In the genomic region with DNA sequence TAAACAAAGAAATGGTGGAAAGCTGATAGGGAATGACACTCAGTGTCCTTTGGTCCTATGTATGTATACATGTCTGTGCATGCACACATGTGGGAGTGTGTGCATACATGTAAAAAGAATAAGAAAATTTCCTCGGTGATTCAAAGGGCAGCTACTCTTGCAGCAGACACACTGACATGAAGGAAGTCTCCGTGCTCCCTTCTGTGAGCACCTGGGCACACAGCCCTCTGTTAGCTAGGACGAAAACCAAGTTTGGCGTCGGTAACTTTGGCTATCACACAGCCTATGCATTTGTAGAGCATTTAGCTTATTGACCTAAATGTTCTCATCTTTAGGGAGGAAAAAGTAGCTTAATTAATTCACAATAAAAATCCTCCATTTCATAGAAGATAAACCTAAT, we compare ENCODE assay signal across 8 mouse cellular contexts.
DNase-seq lines count a peak whose midpoint lies in the region; ATAC-seq lines count a peak whose summit lies in the region.

No protein-coding gene starts in this region.

- H3K36me3 ChIP-seq in kidney, embryonic 15.5 days, result no peaks in the 10 kb centered on the region
- no peaks in the 10 kb centered on the region for H3K36me3 ChIP-seq in embryonic facial prominence, embryonic 13.5 days
- no peaks in the 10 kb centered on the region for H3K36me3 ChIP-seq in forebrain, embryonic 14.5 days (ENCODE audit: control insufficient read depth, insufficient read depth, low read length)
- no peaks in the 10 kb centered on the region for H3K36me3 ChIP-seq in midbrain, embryonic 13.5 days

- WGBS in kidney, embryonic 15.5 days, result 84% methylated on average over 5 of the region's 5 CpGs
- WGBS in embryonic facial prominence, embryonic 13.5 days, result 83% methylated on average over 5 of the region's 5 CpGs
- 75% methylated on average over 5 of the region's 5 CpGs for WGBS in forebrain, embryonic 14.5 days
- WGBS in midbrain, embryonic 13.5 days, result 78% methylated on average over 5 of the region's 5 CpGs

- H3K27ac ChIP-seq in kidney, embryonic 15.5 days, result no peak overlapping the region
- H3K27ac ChIP-seq in embryonic facial prominence, embryonic 13.5 days, result no peak overlapping the region
- H3K27ac ChIP-seq in forebrain, embryonic 14.5 days (ENCODE audit: low read depth, low read length), result no peak overlapping the region
- peak overlapping the region; percentile 80 for H3K27ac ChIP-seq in midbrain, embryonic 13.5 days

- H3K27me3 ChIP-seq in kidney, embryonic 15.5 days, result peaks cover 3% of the 10 kb centered on the region; the same call in 1 of the 2 replicates
- peaks cover 17% of the 10 kb centered on the region; the same call in 1 of the 2 replicates for H3K27me3 ChIP-seq in embryonic facial prominence, embryonic 13.5 days
- no peaks in the 10 kb centered on the region for H3K27me3 ChIP-seq in forebrain, embryonic 14.5 days (replicated peaks; ENCODE audit: control insufficient read depth, insufficient read depth, low read length)
- H3K27me3 ChIP-seq in midbrain, embryonic 13.5 days, result no peaks in the 10 kb centered on the region

- H3K4me3 ChIP-seq in kidney, embryonic 15.5 days (replicated peaks), result no peak overlapping the region
- H3K4me3 ChIP-seq in embryonic facial prominence, embryonic 13.5 days, result no peak overlapping the region
- peak overlapping the region; percentile 34 for H3K4me3 ChIP-seq in forebrain, embryonic 14.5 days (ENCODE audit: low read depth, low read length)
- H3K4me3 ChIP-seq in midbrain, embryonic 13.5 days (replicated peaks), result peak overlapping the region; percentile 42

- peak overlapping the region; percentile 72 for H3K4me2 ChIP-seq in kidney, embryonic 15.5 days
- peak overlapping the region; percentile 77 for H3K4me2 ChIP-seq in embryonic facial prominence, embryonic 13.5 days
- H3K4me2 ChIP-seq in forebrain, embryonic 14.5 days (ENCODE audit: low read length), result peak overlapping the region; percentile 79
- peak overlapping the region; percentile 64 for H3K4me2 ChIP-seq in midbrain, embryonic 13.5 days (replicated peaks)

- H3K9ac ChIP-seq in kidney, embryonic 15.5 days, result no peak overlapping the region
- H3K9ac ChIP-seq in embryonic facial prominence, embryonic 13.5 days, result no peak overlapping the region
- no peak overlapping the region for H3K9ac ChIP-seq in forebrain, embryonic 14.5 days (ENCODE audit: low read length)
- peak overlapping the region; percentile 59; the same call in 1 of the 2 replicates for H3K9ac ChIP-seq in midbrain, embryonic 13.5 days (replicated peaks)

- 0 out of 2 replicates have a peak, but pooled peaks cover 8% of the 10 kb centered on the region for H3K4me1 ChIP-seq in kidney, embryonic 15.5 days
- H3K4me1 ChIP-seq in embryonic facial prominence, embryonic 13.5 days, result peaks cover 10% of the 10 kb centered on the region
- no peaks in the 10 kb centered on the region for H3K4me1 ChIP-seq in forebrain, embryonic 14.5 days (ENCODE audit: control insufficient read depth, insufficient read depth, low read length)
- peaks cover 17% of the 10 kb centered on the region; the same call in 1 of the 2 replicates for H3K4me1 ChIP-seq in midbrain, embryonic 13.5 days (replicated peaks)

- ATAC-seq in kidney, embryonic 15.5 days (replicated peaks; ENCODE audit: low FRiP score), result no peak
- no peak for ATAC-seq in embryonic facial prominence, embryonic 13.5 days (ENCODE audit: insufficient number of reproducible peaks, insufficient read depth, low FRiP score, low TSS enrichment, low read depth)
- ATAC-seq in forebrain, embryonic 14.5 days, result peak; percentile 18; the same call in 1 of the 2 replicates
- ATAC-seq in midbrain, embryonic 13.5 days, result peak; percentile 57

- H3K9me3 ChIP-seq in kidney, embryonic 15.5 days (replicated peaks), result no peaks in the 10 kb centered on the region
- H3K9me3 ChIP-seq in embryonic facial prominence, embryonic 13.5 days, result no peaks in the 10 kb centered on the region
- H3K9me3 ChIP-seq in forebrain, embryonic 14.5 days (replicated peaks; ENCODE audit: control insufficient read depth, low read length), result no peaks in the 10 kb centered on the region
- no peaks in the 10 kb centered on the region; the same call in 1 of the 2 replicates for H3K9me3 ChIP-seq in midbrain, embryonic 13.5 days

- no peak for DNase-seq in kidney, postnatal 10 days
- DNase-seq in forebrain, embryonic 14.5 days (ENCODE audit: low spot score), result peak; percentile 36
- no peak for DNase-seq in gastrocnemius, postnatal 4 days (ENCODE audit: low spot score in 2 of 2)
- DNase-seq in left cerebral cortex, adult 8-10 months (ENCODE audit: low spot score in 2 of 2), result no peak
- no peak for DNase-seq in adrenal gland, postnatal 36 days

Comparison
In these comparisons a context has a peak if more than half of its experiments do, and no peak if none do; other contexts are left out.
1. ATAC-seq: peak in forebrain, embryonic 14.5 days (single experiment) and midbrain, embryonic 13.5 days (single experiment); none in kidney, embryonic 15.5 days (single experiment) and embryonic facial prominence, embryonic 13.5 days (single experiment).
2. H3K4me3 ChIP-seq: peak in forebrain, embryonic 14.5 days (single experiment) and midbrain, embryonic 13.5 days (single experiment); none in kidney, embryonic 15.5 days (single experiment) and embryonic facial prominence, embryonic 13.5 days (single experiment).
3. Peak in every context shown above with its lines, with median percentiles within 50 percentile points of each other: H3K4me2 ChIP-seq.